Mouse (Mus musculus) lung, postnatal 4 days (tissue): ENCODE data around the gene Limd1.

Experiments
- DNase-seq, 2 experiments: peaks; one replicate each; pipeline ENCODE4 v3.0.0; 2021

Gene Limd1

GRCm38 (mm10) chr9:123483598-123483997, 5.1 kb downstream of the Limd1 start:
- DNase-seq = no peak

DNA sequence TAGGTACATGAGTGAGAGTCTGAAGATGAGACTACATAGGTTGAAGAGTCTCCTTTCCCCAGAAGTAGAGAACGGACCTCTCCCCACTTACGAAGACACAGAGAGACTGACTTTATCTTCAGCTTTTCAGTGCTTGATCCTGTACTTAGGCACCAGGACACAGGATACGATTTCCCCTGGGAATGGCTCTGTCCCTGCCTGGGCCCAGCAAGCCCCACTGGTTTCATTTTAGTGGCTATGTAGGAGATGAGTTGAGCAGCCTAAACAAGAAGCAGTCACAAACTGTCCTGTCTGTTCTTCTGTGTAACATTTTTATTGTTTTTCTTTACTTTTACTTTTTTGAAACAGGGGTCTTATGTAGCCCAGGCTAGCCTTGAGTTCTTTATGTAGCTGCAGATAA, 6.3 kb downstream of the Limd1 start:
- DNase-seq = no peak

DNA sequence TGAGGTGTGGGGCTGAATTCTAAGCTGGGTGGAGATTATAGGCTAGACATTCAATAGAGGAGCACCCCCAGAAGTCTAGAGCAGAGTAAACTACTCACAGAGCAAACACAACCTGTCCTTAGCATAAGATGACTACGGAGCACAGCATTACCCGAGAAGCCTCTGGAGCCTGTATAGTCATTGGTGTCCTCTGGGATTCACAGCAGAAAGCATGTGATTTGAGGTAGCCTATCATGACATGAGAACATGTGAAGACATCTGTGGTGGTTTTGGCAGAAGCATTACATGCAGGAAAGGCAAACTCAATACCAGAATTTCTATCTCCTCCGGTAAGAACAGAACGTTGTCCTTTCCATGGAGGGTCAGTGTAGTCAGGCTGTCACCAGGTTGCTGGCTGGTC, 7.1 kb downstream of the Limd1 start:
- no peak for DNase-seq

DNA sequence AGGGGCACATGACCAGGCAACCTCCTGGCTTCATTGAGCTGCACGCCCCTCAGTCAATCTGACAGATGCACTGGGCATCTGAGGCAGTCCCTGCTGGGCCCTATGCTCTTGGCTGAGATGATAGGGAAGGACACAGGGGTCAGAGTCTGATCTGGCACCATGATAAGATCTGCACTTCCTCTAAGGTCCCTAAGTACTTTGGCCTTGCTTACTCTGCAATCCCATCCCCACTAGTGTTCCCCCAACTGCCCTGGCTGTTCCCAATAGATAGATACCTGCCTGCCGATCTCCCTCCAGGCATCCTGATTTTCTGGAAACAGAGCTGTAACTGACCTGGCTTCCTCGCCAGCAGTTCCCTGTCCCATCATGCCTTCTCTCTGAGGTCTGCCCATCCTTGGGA, 8.1 kb downstream of the Limd1 start:
- DNase-seq = no peak

DNA sequence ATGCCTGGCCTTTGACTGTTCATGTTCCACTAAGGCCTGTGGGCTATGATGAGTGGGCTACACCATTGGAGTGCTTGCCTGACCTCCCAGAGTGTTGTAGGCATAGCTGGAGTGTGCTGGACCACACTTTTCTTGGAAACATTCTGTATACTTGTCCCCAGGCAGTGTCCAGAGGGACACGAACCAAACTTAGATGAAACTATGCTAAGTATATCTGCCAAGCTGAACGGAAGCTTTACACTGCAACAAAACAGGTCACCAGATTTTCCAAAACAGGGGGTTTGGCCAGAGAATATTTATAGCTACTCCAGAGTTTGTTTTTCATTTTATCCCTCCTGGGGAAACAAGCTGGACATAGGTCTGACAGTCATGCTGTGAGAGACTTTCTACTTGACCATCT, 10.6 kb downstream of the Limd1 start:
- DNase-seq = no peak

GRCm38 (mm10) chr9:123489727-123490343, 11.3 kb downstream of the Limd1 start:
- DNase-seq = no peak

DNA sequence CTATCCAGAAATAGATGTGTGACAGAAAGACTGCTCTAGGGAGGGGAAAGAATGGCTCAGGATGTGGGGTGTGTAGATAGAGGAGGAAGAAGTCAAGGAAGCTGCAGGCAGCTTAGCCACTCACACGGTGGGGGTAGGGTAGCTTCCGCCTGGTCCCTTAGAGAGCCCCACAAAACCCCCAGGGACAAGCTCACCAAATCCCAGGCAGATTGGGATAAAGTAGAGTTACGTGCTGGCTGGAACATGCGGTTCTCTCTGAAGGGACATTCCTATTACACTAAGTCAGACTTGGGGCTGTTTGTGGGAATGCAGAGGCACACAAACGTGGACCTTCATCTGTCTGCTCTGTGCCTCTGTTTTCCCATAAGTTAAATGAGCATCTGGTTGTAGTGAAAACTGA, 12.4 kb downstream of the Limd1 start:
- no peak for DNase-seq

DNA sequence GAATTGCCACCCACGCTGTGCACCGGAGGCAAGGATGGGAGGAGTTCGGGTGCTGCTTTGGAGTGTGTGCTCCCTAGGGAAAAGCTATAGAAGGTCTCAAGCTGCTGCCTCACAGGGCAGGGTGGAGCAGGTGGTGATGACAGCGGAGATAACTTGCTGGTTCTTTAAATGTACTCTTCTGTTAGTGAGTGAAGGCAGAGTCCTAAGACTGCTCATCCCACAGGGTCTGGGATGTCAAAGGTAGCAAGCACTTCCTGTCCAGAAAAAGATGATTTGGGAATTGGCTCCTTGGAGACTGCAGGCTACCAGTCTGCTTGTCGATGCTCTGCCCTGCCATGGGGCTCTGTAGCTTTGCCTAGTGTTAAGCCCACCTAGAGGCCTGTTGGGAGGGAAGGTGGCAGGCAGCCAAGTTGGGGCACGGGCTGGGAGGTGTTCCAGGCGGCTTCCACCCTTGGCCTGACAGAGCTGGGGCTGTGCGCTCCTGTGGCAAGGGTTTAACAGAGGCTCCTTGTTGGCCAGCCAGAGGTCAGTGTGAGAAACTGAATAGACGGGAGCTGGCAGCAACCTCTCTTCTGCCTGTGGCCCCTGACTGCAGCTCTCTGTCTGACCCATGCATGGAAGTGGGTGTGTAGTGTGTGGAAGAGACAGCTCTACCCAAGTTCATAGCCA, 13.5 kb downstream of the Limd1 start:
- peak in 1 of 2 experiments; percentile 51 for DNase-seq

DNA sequence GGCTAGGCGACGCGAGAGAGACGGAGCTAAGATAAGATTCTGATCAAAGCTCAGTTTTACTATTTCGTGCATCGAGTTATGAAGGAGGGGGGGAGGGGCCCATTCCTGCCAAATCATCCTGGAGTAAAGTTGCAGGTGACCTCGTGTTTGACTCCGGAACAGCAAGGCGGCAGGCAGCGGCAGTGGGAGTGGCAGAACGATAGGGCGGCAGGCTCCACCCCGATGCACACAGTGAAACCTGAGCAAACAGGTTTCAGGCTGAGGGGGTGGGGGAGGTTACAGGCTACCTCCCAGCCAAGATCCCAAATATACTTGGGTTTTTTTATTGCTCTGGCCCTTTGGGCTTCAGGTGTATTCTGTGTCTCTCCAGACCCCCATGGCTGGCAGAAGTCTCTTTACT, 18.2 kb downstream of the Limd1 start:
- peak in 1 of 2 experiments; percentile 57 for DNase-seq

DNA sequence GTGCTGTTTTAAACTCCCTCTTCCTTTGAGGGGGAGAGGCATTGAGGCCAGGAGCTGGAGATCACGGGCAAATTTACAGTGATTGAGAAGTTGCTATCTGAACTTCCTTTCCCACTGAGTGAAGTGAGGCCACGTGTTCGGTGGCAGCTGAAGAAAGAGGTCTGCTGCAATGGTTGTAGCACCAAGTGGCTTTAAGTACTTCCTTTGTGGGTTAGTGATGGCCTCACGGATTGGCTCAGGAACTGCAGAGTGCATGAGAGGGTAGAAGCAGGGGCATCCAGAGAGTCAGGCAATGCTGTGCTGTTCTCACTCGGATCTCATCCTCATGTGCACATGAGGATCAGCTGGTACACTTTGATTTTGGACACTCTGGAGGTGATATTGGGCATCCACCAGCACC, 19.4 kb downstream of the Limd1 start:
- DNase-seq = peak in 1 of 2 experiments; percentile 62

- DNase-seq = no peak
Measured at GRCm38 (mm10) chr9:123500480-123500879, 22.0 kb downstream of the Limd1 start.

- no peak for DNase-seq
Measured at GRCm38 (mm10) chr9:123503171-123503834, 24.8 kb downstream of the Limd1 start.

GRCm38 (mm10) chr9:123504325-123504724, 25.8 kb downstream of the Limd1 start:
- peak in 1 of 2 experiments; percentile 64 for DNase-seq

- no peak for DNase-seq
Measured at GRCm38 (mm10) chr9:123505598-123505997, 27.1 kb downstream of the Limd1 start.

DNA sequence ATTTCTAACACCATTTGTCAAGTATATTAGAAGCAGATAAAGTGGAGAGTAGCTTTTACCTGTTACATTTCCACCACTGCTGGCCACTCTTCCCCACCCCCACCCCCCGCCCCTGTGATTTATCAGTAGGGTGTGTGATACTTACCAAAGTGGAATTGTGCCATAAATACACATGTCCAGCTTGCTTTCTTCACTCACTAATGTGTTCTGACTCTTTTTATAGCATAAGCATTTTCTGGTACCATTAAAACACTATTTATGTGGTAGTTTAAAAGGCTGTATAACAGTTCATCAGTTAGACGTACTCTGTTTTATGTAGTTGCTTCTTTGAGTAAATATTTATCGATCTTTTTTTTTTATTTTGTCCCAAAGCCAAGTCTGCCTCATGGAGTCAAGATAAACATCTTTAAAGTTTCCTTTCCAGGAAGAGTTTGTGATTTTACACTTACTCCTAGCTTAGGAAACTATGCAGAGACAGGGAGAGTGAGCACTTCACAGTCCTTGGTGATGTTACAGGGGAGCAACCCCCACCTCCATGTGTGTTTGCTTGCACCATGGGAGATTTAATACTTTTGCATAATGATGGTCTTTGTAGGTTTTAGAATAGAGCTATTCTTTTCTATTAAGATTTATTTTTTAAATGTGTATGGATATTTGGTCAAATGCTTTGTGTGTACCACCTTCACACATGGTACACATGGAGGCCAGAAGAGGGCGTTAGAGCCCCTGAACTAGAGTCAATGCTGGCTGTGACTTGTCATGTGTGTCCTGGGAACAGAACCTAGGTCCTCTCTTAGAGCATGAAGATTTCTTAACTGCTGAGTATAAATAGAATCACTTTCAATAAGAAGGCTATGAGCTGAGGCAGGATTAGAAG, 28.0 kb downstream of the Limd1 start:
- no peak for DNase-seq

DNA sequence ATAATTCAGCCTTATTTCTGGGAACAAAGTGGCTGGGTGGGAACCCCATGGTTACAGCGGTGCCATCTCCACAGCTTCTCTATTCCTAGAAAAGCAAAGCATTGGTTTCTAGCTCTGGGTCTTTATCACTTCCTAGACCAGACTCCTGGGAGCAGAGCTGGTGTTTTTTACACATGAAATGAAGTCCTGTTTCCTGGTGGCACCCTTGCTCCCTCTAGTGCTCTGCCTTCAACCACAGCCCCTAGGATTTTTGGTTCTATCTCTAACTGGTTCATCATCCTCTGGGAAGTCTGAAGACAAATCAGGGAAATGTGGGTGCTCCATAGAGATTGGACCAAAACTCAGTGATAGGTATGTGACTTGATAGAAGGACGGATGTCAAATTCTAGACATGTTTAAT, 28.9 kb downstream of the Limd1 start:
- DNase-seq = no peak

- DNase-seq = no peak
Measured at GRCm38 (mm10) chr9:123508986-123509385, 30.5 kb downstream of the Limd1 start.

- DNase-seq = no peak
Measured at GRCm38 (mm10) chr9:123509638-123510604, 31.4 kb downstream of the Limd1 start.

DNA sequence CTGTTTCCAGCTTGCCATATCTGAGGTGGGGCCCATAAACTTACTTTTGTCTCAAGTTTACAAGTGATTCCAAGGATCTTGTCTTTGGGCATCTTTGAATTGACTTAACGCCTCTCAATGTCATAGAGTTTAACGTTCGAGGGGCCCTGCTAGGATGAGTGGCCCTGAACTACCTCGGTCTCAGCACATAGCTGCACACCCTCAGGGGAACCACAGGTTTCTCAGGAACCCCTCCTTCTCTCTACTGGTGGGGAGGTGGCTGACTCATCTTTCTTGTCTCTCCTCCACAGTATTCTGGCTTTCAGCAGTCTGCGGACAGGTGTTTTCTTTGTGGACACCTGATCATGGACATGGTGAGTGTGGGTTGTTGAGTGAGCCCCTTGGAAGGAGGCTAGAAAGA, 32.4 kb downstream of the Limd1 start:
- no peak for DNase-seq

DNA sequence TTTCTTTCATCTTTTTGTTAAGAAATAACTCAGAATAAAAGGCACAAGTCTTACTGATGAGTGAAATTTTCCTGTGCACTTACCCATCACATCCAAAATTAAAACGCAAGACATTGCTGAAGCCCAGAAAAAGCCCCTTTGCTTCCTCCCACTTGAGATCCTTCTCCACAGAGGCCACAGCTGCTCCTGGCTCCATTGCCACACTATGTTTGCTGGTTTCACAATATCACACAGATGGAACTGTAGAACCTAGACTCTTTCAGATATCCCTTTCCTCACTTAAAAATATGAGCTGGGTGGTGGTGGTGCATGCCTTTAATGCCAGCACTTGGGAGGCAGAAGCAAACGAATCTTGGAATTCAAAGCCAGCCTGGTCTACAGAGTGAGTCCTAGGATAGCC, 34.0 kb downstream of the Limd1 start:
- DNase-seq = no peak

DNA sequence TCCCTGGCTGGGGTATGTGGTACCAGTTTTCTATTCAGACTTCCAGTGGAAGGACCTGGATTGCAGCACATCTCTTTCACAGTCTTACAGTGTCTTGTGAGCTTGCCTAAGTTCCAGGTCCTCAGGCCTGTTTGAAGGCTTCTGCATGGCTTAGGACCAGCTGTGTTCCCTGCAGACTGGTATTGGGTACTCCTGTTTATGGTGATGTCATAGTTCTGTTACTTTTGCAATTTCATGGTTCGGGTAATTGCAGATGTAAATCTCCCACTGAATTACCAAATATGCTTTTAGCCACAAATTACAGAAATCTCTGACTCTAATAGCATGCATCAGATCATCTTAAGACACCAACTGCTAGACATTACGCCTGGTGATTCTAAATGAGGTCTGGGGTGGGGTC, 36.6 kb downstream of the Limd1 start:
- DNase-seq = no peak
